Mouse (Mus musculus) liver, embryonic 14.5 days (tissue): ENCODE results near the gene Pycard.

ENCODE experiments used
- CTCF ChIP-seq: IDR thresholded peaks from 2 replicates; pipeline ENCODE4 v1.5.1; 2016; ENCODE audit warnings: antibody characterized with exemption, low read depth, control low read depth
- EP300 ChIP-seq: IDR thresholded peaks from 2 replicates; pipeline ENCODE4 v1.6.1; 2016; ENCODE audit warnings: antibody characterized with exemption, low read depth

DNA sequence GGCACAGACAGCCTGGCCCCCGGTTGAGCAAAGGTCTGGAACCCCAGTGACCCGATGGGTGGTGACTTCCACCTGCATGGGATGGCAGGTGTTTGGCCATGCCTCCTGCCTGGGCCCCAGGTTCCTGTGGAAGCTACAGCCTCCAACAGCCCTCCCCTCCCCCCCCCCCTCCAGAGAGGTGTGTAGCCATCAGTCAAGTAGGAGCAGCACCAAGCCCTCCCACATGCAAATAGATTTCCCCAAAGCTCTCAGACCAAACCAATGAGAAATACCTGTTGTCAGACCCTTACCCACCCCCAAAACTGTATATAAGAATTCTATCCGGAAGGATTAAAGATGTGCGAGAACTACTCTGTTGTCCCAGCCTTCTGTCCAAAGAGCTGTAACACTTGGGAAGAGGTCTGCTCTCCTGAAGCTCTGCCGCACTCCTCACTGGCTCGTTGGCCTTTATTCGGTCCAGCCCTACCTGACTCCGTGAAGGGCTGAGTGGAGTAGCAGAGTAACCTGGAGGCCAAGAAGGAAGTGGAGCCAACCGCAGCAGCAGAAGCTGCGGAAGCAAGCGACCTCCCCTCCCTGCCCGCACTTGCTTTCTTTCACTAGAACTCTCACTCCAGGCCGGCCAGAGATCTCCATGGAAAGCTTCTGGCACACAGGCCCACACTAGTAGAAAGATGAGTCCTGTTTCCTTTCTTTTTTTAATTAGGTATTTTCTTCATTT is 40.6 kb downstream of the Pycard start:
- TF ChIP-seq CTCF (no peak), EP300 (no peak)
